Mouse (Mus musculus): ENCODE data around the gene Gm26566. TPM values are rescaled to one million over a fixed set of nuclear protein-coding genes. Genes with fewer than 3 reads are reported as not detected.
"Not testable (repeated sequence)": the region's sequence is repeated elsewhere in the genome, so short reads cannot be mapped to it uniquely, and the experiment has no call there.

Gene Gm26566
- polyA plus RNA-seq, 1 experiment from 2014 or later, result 1.4 TPM

- H3K4me1 ChIP-seq (ENCODE audit: control insufficient read depth, insufficient read depth, low read length); ATAC-seq (ENCODE audit: low FRiP score); H3K27me3 ChIP-seq (ENCODE audit: control insufficient read depth, insufficient read depth, low read length); H3K9me3 ChIP-seq (ENCODE audit: control insufficient read depth, low read length); H3K36me3 ChIP-seq (ENCODE audit: control insufficient read depth, insufficient read depth, low read length); H3K9ac ChIP-seq (ENCODE audit: low read length); H3K27ac ChIP-seq (ENCODE audit: low read depth, low read length): not testable (repeated sequence)
- WGBS, result 4% methylated on average over 20 of the region's 42 CpGs
- H3K4me2 ChIP-seq, result peak overlapping the region; percentile 32
- H3K4me3 ChIP-seq (ENCODE audit: low read depth, low read length), result peak overlapping the region; percentile 10; the same call in 1 of the 2 replicates
- peak; percentile 85 for DNase-seq (ENCODE audit: low spot score, missing footprints)
Observed at GRCm38 (mm10) chr4:88763384-88764018, 41.9 kb downstream of the Gm26566 start.

Other genes with a start within 250 kb of the Gm26566 start
- not detected in 2 replicates for gene Ifnb1, start 199.0 kb upstream of the Gm26566 start, polyA plus RNA-seq (2014; fragmentation: Nextera tagmentation; extraction: Ambion mirVana)
- gene Ifna15, start 163.6 kb upstream of the Gm26566 start, polyA plus RNA-seq (2014; fragmentation: Nextera tagmentation; extraction: Ambion mirVana), result not detected in 2 replicates
- gene Ifna14, start 150.0 kb upstream of the Gm26566 start, polyA plus RNA-seq (2014; fragmentation: Nextera tagmentation; extraction: Ambion mirVana), result not detected in 2 replicates
- gene Ifna9, start 129.4 kb upstream of the Gm26566 start, polyA plus RNA-seq (2014; fragmentation: Nextera tagmentation; extraction: Ambion mirVana), result not detected in 2 replicates
- not detected in 2 replicates for gene Ifna12, start 118.4 kb upstream of the Gm26566 start, polyA plus RNA-seq (2014; fragmentation: Nextera tagmentation; extraction: Ambion mirVana)
- gene C87499, start 87.4 kb upstream of the Gm26566 start, polyA plus RNA-seq (2014; fragmentation: Nextera tagmentation; extraction: Ambion mirVana), result not detected in 2 replicates
- gene Ifna13, start 77.3 kb upstream of the Gm26566 start, polyA plus RNA-seq (2014; fragmentation: Nextera tagmentation; extraction: Ambion mirVana), result not detected in 2 replicates
- gene Ifna16, start 44.9 kb upstream of the Gm26566 start, polyA plus RNA-seq (2014; fragmentation: Nextera tagmentation; extraction: Ambion mirVana), result not detected in 2 replicates
- gene Ifna2, start 37.9 kb upstream of the Gm26566 start, polyA plus RNA-seq (2014; fragmentation: Nextera tagmentation; extraction: Ambion mirVana), result not detected in 2 replicates
- not detected in 2 replicates for gene Ifnab, start 30.4 kb upstream of the Gm26566 start, polyA plus RNA-seq (2014; fragmentation: Nextera tagmentation; extraction: Ambion mirVana)
- 153 and 169 TPM in 2 replicates for gene Klhl9, start 660 bp downstream of the Gm26566 start, polyA plus RNA-seq (2014; fragmentation: Nextera tagmentation; extraction: Ambion mirVana)
- gene Gm13271, start 33.1 kb downstream of the Gm26566 start, polyA plus RNA-seq (2014; fragmentation: Nextera tagmentation; extraction: Ambion mirVana), result not detected in 2 replicates
- 0.15 TPM in 1 of 2 replicates, not detected in the other for gene Gm13283, start 38.3 kb downstream of the Gm26566 start, polyA plus RNA-seq (2014; fragmentation: Nextera tagmentation; extraction: Ambion mirVana)
- gene Gm13290, start 52.0 kb downstream of the Gm26566 start, polyA plus RNA-seq (2014; fragmentation: Nextera tagmentation; extraction: Ambion mirVana), result not detected in 2 replicates
- not detected in 2 replicates for gene Gm13289, start 55.1 kb downstream of the Gm26566 start, polyA plus RNA-seq (2014; fragmentation: Nextera tagmentation; extraction: Ambion mirVana)
- not detected in 2 replicates for gene Gm13272, start 58.0 kb downstream of the Gm26566 start, polyA plus RNA-seq (2014; fragmentation: Nextera tagmentation; extraction: Ambion mirVana)
- not detected in 2 replicates for gene Ifnz, start 60.3 kb downstream of the Gm26566 start, polyA plus RNA-seq (2014; fragmentation: Nextera tagmentation; extraction: Ambion mirVana)
- not detected in 2 replicates for gene Gm13276, start 63.9 kb downstream of the Gm26566 start, polyA plus RNA-seq (2014; fragmentation: Nextera tagmentation; extraction: Ambion mirVana)
- not detected in 2 replicates for gene Gm13277, start 66.8 kb downstream of the Gm26566 start, polyA plus RNA-seq (2014; fragmentation: Nextera tagmentation; extraction: Ambion mirVana)
- not detected in 2 replicates for gene Gm13278, start 69.7 kb downstream of the Gm26566 start, polyA plus RNA-seq (2014; fragmentation: Nextera tagmentation; extraction: Ambion mirVana)
- gene Gm13275, start 72.7 kb downstream of the Gm26566 start, polyA plus RNA-seq (2014; fragmentation: Nextera tagmentation; extraction: Ambion mirVana), result not detected in 2 replicates
- gene Gm13279, start 75.6 kb downstream of the Gm26566 start, polyA plus RNA-seq (2014; fragmentation: Nextera tagmentation; extraction: Ambion mirVana), result not detected in 2 replicates
- 0.29 and 0.61 TPM in 2 replicates for gene Gm13285, start 77.9 kb downstream of the Gm26566 start, polyA plus RNA-seq (2014; fragmentation: Nextera tagmentation; extraction: Ambion mirVana)
- gene Gm13287, start 81.4 kb downstream of the Gm26566 start, polyA plus RNA-seq (2014; fragmentation: Nextera tagmentation; extraction: Ambion mirVana), result not detected in 2 replicates
- 0.12 TPM in 1 of 2 replicates, not detected in the other for gene Gm13288, start 83.7 kb downstream of the Gm26566 start, polyA plus RNA-seq (2014; fragmentation: Nextera tagmentation; extraction: Ambion mirVana)
- not detected in 2 replicates for gene Ifna7, start 94.4 kb downstream of the Gm26566 start, polyA plus RNA-seq (2014; fragmentation: Nextera tagmentation; extraction: Ambion mirVana)
- gene Ifna11, start 98.2 kb downstream of the Gm26566 start, polyA plus RNA-seq (2014; fragmentation: Nextera tagmentation; extraction: Ambion mirVana), result not detected in 2 replicates
- not detected in 2 replicates for gene Ifna6, start 105.6 kb downstream of the Gm26566 start, polyA plus RNA-seq (2014; fragmentation: Nextera tagmentation; extraction: Ambion mirVana)
- not detected in 2 replicates for gene Ifna5, start 113.7 kb downstream of the Gm26566 start, polyA plus RNA-seq (2014; fragmentation: Nextera tagmentation; extraction: Ambion mirVana)
- not detected in 2 replicates for gene Ifna4, start 120.1 kb downstream of the Gm26566 start, polyA plus RNA-seq (2014; fragmentation: Nextera tagmentation; extraction: Ambion mirVana)
- gene Ifna1, start 128.3 kb downstream of the Gm26566 start, polyA plus RNA-seq (2014; fragmentation: Nextera tagmentation; extraction: Ambion mirVana), result not detected in 2 replicates
- not detected in 2 replicates for gene Ifne, start 158.4 kb downstream of the Gm26566 start, polyA plus RNA-seq (2014; fragmentation: Nextera tagmentation; extraction: Ambion mirVana)